Mouse (Mus musculus) lung, postnatal 0 days (tissue): Measurements from ENCODE around the gene Cdk5r2. TPM values are rescaled to one million over a fixed set of nuclear protein-coding genes. Genes with fewer than 3 reads are reported as not detected.
A peak's percentile ranks its signal among the peaks of the same experiment; 100 is the strongest.

Experiments
- ATAC-seq: fragments of 200-750 bp; cut with Nextera tagmentation; 2 replicates; pipeline ENCODE4 v1.8.0; 2017; ENCODE audit warnings: moderate library complexity
- DNase-seq: peaks from one replicate; pipeline ENCODE4 v3.0.0-alpha.2; 2016; ENCODE audit warnings: low spot score
- H3K27ac ChIP-seq: fragments of 300-500 bp; sonication (generic); 2 replicates; pipeline ENCODE4 v1.5.1; 2014; ENCODE audit warnings: antibody characterized with exemption, mild to moderate bottlenecking, low read length, mixed read lengths
- H3K27me3 ChIP-seq: fragments of 300-500 bp; sonication (generic); replicated peaks from 2 replicates; pipeline ENCODE4 v1.6.1; 2014; ENCODE audit warnings: low read length, mixed read lengths; ENCODE audit not compliant: insufficient read depth
- H3K36me3 ChIP-seq: fragments of 300-500 bp; sonication (generic); 2 replicates; pipeline ENCODE4 v1.6.1; 2014; ENCODE audit warnings: low read length, mixed read lengths; ENCODE audit not compliant: insufficient read depth
- H3K4me1 ChIP-seq: fragments of 300-500 bp; sonication (generic); 2 replicates; pipeline ENCODE4 v1.6.1; 2014; ENCODE audit warnings: antibody characterized with exemption, low read depth, low read length, mixed read lengths; ENCODE audit not compliant: insufficient read depth
- H3K4me2 ChIP-seq: fragments of 300-500 bp; sonication (generic); replicated peaks from 2 replicates; pipeline ENCODE4 v1.6.1; 2014; ENCODE audit warnings: low read depth, mild to moderate bottlenecking, low read length, moderate library complexity, mixed read lengths
- H3K4me3 ChIP-seq: fragments of 300-500 bp; sonication (generic); 2 replicates; pipeline ENCODE4 v1.5.1; 2014; ENCODE audit warnings: low read depth, low read length
- H3K9ac ChIP-seq: fragments of 300-500 bp; sonication (generic); replicated peaks from 2 replicates; pipeline ENCODE4 v1.6.1; 2014; ENCODE audit warnings: low read depth, mild to moderate bottlenecking
- H3K9me3 ChIP-seq: fragments of 300-500 bp; sonication (generic); 2 replicates; pipeline ENCODE4 v1.6.1; 2016; ENCODE audit warnings: low read length, mixed read lengths
- CTCF ChIP-seq: IDR thresholded peaks from 2 replicates; pipeline ENCODE4 v1.5.1; 2016; ENCODE audit warnings: antibody characterized with exemption, mild to moderate bottlenecking
- EP300 ChIP-seq: IDR thresholded peaks from 2 replicates; pipeline ENCODE4 v1.6.1; 2016; ENCODE audit warnings: antibody characterized with exemption, mild to moderate bottlenecking, control low read depth
- WGBS: fragments of 180-500 bp; shearing (Covaris S2); extraction: QIAGEN DNeasy Blood & Tissue Kit; methylation state at CpG from one replicate; pipeline ENCODE4 v1.1.7; 2014; 5-methylcytosine and 5-hydroxymethylcytosine counted together
- polyA plus RNA-seq: library from polyadenylated mRNA; unstranded; fragments of >200 nt; fragmentation: Nextera tagmentation; extraction: Ambion mirVana; gene quantifications from 2 replicates; pipeline ENCODE4 v1.2.1, GENCODE M21; 2015

Cdk5r2 gene
- polyA plus RNA-seq, 1 experiment from 2014 or later, result not detected

- no peak for TF ChIP-seq EP300
- TF ChIP-seq CTCF, result no peak
- 3% methylated on average over 7 of the region's 7 CpGs for WGBS
- H3K4me3 ChIP-seq, result no peak overlapping the region
- no peak overlapping the region for H3K27ac ChIP-seq
- no peaks in the 10 kb centered on the region for H3K9me3 ChIP-seq
- ATAC-seq (no peak), DNase-seq (no peak)
- H3K4me2 ChIP-seq, result no peak overlapping the region
- peaks cover 11% of the 10 kb centered on the region for H3K4me1 ChIP-seq
- no peaks in the 10 kb centered on the region for H3K36me3 ChIP-seq
- no peak overlapping the region for H3K9ac ChIP-seq
- H3K27me3 ChIP-seq, result peaks cover 70% of the 10 kb centered on the region
Observed at GRCm38 (mm10) chr1:74856791-74857190, 2.1 kb downstream of the Cdk5r2 start.

GRCm38 (mm10) chr1:74857201-74857600 lies 2.5 kb downstream of the Cdk5r2 start:
- WGBS, result 5% methylated on average over 20 of the region's 20 CpGs
- H3K27me3 ChIP-seq, result peaks cover 66% of the 10 kb centered on the region
- H3K4me2 ChIP-seq, result no peak overlapping the region
- DNase-seq (no peak), ATAC-seq (no peak)
- no peak overlapping the region for H3K4me3 ChIP-seq
- H3K36me3 ChIP-seq, result no peaks in the 10 kb centered on the region
- peaks cover 11% of the 10 kb centered on the region for H3K4me1 ChIP-seq
- no peak overlapping the region for H3K9ac ChIP-seq
- H3K27ac ChIP-seq, result no peak overlapping the region
- H3K9me3 ChIP-seq, result no peaks in the 10 kb centered on the region
- TF ChIP-seq CTCF, result no peak
- no peak for TF ChIP-seq EP300

GRCm38 (mm10) chr1:74857677-74858076 lies 2.9 kb downstream of the Cdk5r2 start:
- Histone ChIP-seq H3K9me3 (no peaks in the 10 kb centered on the region), H3K27ac (no peak overlapping the region), H3K9ac (no peak overlapping the region), H3K36me3 (no peaks in the 10 kb centered on the region), H3K4me1 (peaks cover 11% of the 10 kb centered on the region), H3K27me3 (peaks cover 61% of the 10 kb centered on the region), H3K4me3 (no peak overlapping the region), H3K4me2 (peak overlapping the region; percentile 34; the same call in 1 of the 2 replicates)
- TF ChIP-seq EP300 (no peak), CTCF (no peak)
- DNase-seq (no peak), ATAC-seq (no peak)
- 10% methylated on average over 4 of the region's 4 CpGs for WGBS

- peak; percentile 41 for ATAC-seq
Observed at GRCm38 (mm10) chr1:74858171-74858719, 3.5 kb downstream of the Cdk5r2 start.

GRCm38 (mm10) chr1:74858805-74859204 lies 4.1 kb downstream of the Cdk5r2 start:
- no peaks in the 10 kb centered on the region for H3K36me3 ChIP-seq
- no peak for ATAC-seq
- WGBS, result 9% methylated on average over 16 of the region's 16 CpGs
- peaks cover 58% of the 10 kb centered on the region for H3K27me3 ChIP-seq
- H3K4me3 ChIP-seq, result no peak overlapping the region
- no peak overlapping the region for H3K4me2 ChIP-seq
- TF ChIP-seq CTCF, result no peak
- TF ChIP-seq EP300, result no peak
- peaks cover 11% of the 10 kb centered on the region for H3K4me1 ChIP-seq
- no peaks in the 10 kb centered on the region for H3K9me3 ChIP-seq
- DNase-seq, result no peak
- H3K27ac ChIP-seq, result no peak overlapping the region
- no peak overlapping the region for H3K9ac ChIP-seq

More at GRCm38 (mm10) chr1:74858171-74858719, 3.5 kb downstream of the Cdk5r2 start:
- Histone ChIP-seq H3K9ac (no peak overlapping the region), H3K36me3 (no peaks in the 10 kb centered on the region), H3K9me3 (no peaks in the 10 kb centered on the region), H3K27me3 (peaks cover 60% of the 10 kb centered on the region), H3K4me2 (peak overlapping the region; percentile 34), H3K4me3 (no peak overlapping the region), H3K27ac (no peak overlapping the region), H3K4me1 (peaks cover 11% of the 10 kb centered on the region)
- peak; percentile 46 for DNase-seq
- TF ChIP-seq CTCF (no peak), EP300 (no peak)
- 0% methylated on average over 29 of the region's 29 CpGs for WGBS

- no peak for ATAC-seq
- no peak for DNase-seq
- TF ChIP-seq EP300 (no peak), CTCF (no peak)
- Histone ChIP-seq H3K9me3 (no peaks in the 10 kb centered on the region), H3K4me3 (no peak overlapping the region), H3K36me3 (no peaks in the 10 kb centered on the region), H3K9ac (no peak overlapping the region), H3K4me1 (peaks cover 11% of the 10 kb centered on the region), H3K4me2 (no peak overlapping the region), H3K27me3 (peaks cover 52% of the 10 kb centered on the region), H3K27ac (no peak overlapping the region)
- 36% methylated on average over 6 of the region's 6 CpGs for WGBS
Observed at GRCm38 (mm10) chr1:74859223-74859984, 4.7 kb downstream of the Cdk5r2 start.
